In genomic region chr2:66799676-66800249, GRCm38 (mm10) we compare ENCODE assay signal across 8 mouse cellular contexts. TPM values are rescaled to one million over a fixed set of nuclear protein-coding genes. Genes with fewer than 3 reads are reported as not detected.
DNase-seq lines count a peak whose midpoint lies in the region; ATAC-seq and TF ChIP-seq lines count a peak whose summit lies in the region.

No protein-coding gene starts in this region.

- no peak for ATAC-seq in kidney, postnatal 0 days (replicated peaks; ENCODE audit: low FRiP score, low read depth)

- no peaks in the 10 kb centered on the region for H3K4me1 ChIP-seq in kidney, postnatal 0 days (replicated peaks; ENCODE audit: insufficient read depth, low read length)

- no peak overlapping the region for H3K4me2 ChIP-seq in kidney, postnatal 0 days (ENCODE audit: low read length)

- H3K4me3 ChIP-seq in kidney, postnatal 0 days (replicated peaks; ENCODE audit: low read depth, low read length) = no peak overlapping the region

- H3K9ac ChIP-seq in kidney, postnatal 0 days (ENCODE audit: low read depth, low read length) = no peak overlapping the region

- H3K9me3 ChIP-seq in kidney, postnatal 0 days (replicated peaks; ENCODE audit: low read length) = no peaks in the 10 kb centered on the region

- H3K36me3 ChIP-seq in kidney, postnatal 0 days (ENCODE audit: insufficient read depth, low read length) = no peaks in the 10 kb centered on the region

- no peak overlapping the region for H3K27ac ChIP-seq in kidney, postnatal 0 days

- H3K27me3 ChIP-seq in kidney, postnatal 0 days (ENCODE audit: insufficient read depth, low read length) = no peaks in the 10 kb centered on the region

- peak; percentile 64 for DNase-seq in kidney, postnatal 0 days (ENCODE audit: low spot score)
- no peak for DNase-seq in kidney, adult 18-20 months
- DNase-seq in ES-CJ7 (ENCODE audit: low read depth, low spot score) = peak; percentile 8
- DNase-seq in c-Kit-positive CD71-negative TER-119-negative erythroid progenitor cells, embryonic 14.5 days (ENCODE audit: low read depth) = peak; percentile 3
- DNase-seq in induced T-regulatory cell, adult 2 months (ENCODE audit: low read depth) = peak; percentile 12
- DNase-seq in urinary bladder, postnatal 4 days (ENCODE audit: low spot score in 2 of 2) = no peak
- no peak for DNase-seq in right cerebral cortex, postnatal 25 days
- DNase-seq in heart, postnatal 25 days (ENCODE audit: low spot score) = no peak

- peak; percentile 80 for TF ChIP-seq CTCF in kidney, postnatal 0 days (IDR thresholded peaks at IDR 0.05; ENCODE audit: low read depth)

- 40% methylated on average over 4 of the region's 4 CpGs for WGBS in kidney, postnatal 0 days

- intact Hi-C loops in heart, postnatal 25 days (cut with DNase I) = loop anchor here (2.0 to 5.0 kb wide), 3 partner anchors 37 to 542 kb away; partner anchors contain the start of gene Ttc21b

RNA-seq across cellular contexts. Expression of gene Scn7a, which starts 15.0 kb away (rescaled TPM):
- polyA plus RNA-seq in kidney, postnatal 0 days (2015; fragmentation: Nextera tagmentation; extraction: Ambion mirVana) = 2.2 and 2.5 TPM in 2 replicates
- 10 to 100 TPM in 1 of 2 experiments, 1 to 10 TPM in 1; 9.0 to 11.4 TPM for total RNA-seq in heart, postnatal 25 days (2021)

Comparison
In these comparisons a context has a peak if more than half of its experiments do, and no peak if none do; other contexts are left out.
1. DNase-seq: peak in kidney, postnatal 0 days (single experiment), ES-CJ7 (single experiment), c-Kit-positive CD71-negative TER-119-negative erythroid progenitor cells, embryonic 14.5 days (single experiment) and induced T-regulatory cell, adult 2 months (single experiment); none in kidney, adult 18-20 months (single experiment), urinary bladder, postnatal 4 days (0 of 2), right cerebral cortex, postnatal 25 days (single experiment) and heart, postnatal 25 days (single experiment).